Mouse (Mus musculus): ENCODE data around the gene Hspa2. TPM values are rescaled to one million over a fixed set of nuclear protein-coding genes. Genes with fewer than 3 reads are reported as not detected.
"Not testable (repeated sequence)": the region's sequence is repeated elsewhere in the genome, so short reads cannot be mapped to it uniquely, and the experiment has no call there.

Gene Hspa2
- polyA plus RNA-seq, 1 experiment from 2014 or later: 5.4 TPM

GRCm38 (mm10) chr12:76417433-76417854 is 13.5 kb downstream of the Hspa2 start, which contains the start of gene Ppp1r36:
TSS of gene Ppp1r36 (plus strand) at chr12:76417538.
- H3K4me1 ChIP-seq: peaks cover 10% of the 10 kb centered on the region
- peak within 1 kb of the TSS; percentile 69 for H3K27ac ChIP-seq (replicated peaks)
- peak within 1 kb of the TSS; percentile 56 for H3K4me3 ChIP-seq
- no peaks in the 10 kb centered on the region for H3K36me3 ChIP-seq (replicated peaks)
- peak; percentile 74 for DNase-seq (ENCODE audit: low spot score)
- WGBS: under 1% methylated on average over 37 of the region's 37 CpGs
- H3K9me3 ChIP-seq: peaks cover 6% of the 10 kb centered on the region
- peaks cover 28% of the 10 kb centered on the region for H3K27me3 ChIP-seq (replicated peaks; ENCODE audit: low read depth, poor library complexity, severe bottlenecking)

GRCm38 (mm10) chr12:76418346-76418745 is 14.4 kb downstream of the Hspa2 start:
- peaks cover 6% of the 10 kb centered on the region for H3K9me3 ChIP-seq
- DNase-seq (ENCODE audit: low spot score): no peak
- H3K4me3 ChIP-seq: no peak overlapping the region
- WGBS: 91% methylated on average over 5 of the region's 5 CpGs
- peaks cover 28% of the 10 kb centered on the region for H3K27me3 ChIP-seq (replicated peaks; ENCODE audit: low read depth, poor library complexity, severe bottlenecking)
- no peaks in the 10 kb centered on the region for H3K36me3 ChIP-seq (replicated peaks)
- H3K4me1 ChIP-seq: peaks cover 10% of the 10 kb centered on the region
- no peak overlapping the region for H3K27ac ChIP-seq (replicated peaks)

DNA sequence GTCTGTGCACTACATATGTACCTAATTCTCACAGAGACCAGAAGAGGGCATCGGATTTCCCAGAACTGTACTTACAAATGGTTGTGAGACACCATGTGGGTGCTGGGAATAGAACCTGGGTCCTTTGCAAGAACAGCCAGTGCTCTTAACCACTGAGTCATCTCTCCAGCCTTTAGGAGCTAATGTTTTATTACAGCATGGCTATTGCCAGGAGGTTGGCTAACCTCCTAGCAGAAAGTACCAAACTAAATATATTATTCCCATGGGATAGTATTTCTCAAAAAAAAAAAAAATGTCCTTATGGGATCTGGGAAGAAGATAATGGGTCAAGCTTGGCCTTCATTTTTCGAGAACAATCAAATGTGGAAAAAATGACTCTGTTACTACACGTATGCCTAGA is 21.3 kb downstream of the Hspa2 start:
- 91% methylated on average over 3 of the region's 3 CpGs for whole genome bisulfite sequencing
- H3K27ac ChIP-seq (replicated peaks): no peak overlapping the region

DNA sequence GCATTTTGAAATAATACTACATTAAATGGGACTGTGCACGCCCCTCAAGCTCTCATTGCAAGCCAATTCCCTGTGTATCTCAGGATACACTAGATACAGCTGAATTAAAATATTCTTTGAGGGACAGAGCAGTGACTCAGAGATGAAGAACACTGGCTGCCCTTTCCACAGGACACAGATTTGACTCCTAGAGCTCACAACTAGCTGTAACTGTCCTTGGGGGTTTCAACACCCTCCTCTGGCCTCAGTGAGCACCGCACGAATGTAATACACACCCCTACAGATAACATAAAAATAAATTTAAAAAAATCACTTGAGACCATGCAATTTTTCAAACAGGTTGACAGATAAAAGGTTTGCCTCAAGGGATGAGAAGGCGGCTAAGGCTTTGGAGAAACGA is 23.6 kb downstream of the Hspa2 start:
- H3K4me1 ChIP-seq: peaks cover 4% of the 10 kb centered on the region; the same call in 1 of the 2 replicates
- H3K27ac ChIP-seq (replicated peaks): no peak overlapping the region
- no peak overlapping the region for H3K4me3 ChIP-seq
- DNase-seq (ENCODE audit: low spot score): no peak
- 57% methylated on average over 5 of the region's 5 CpGs for WGBS
- H3K36me3 ChIP-seq (replicated peaks): no peaks in the 10 kb centered on the region
- H3K27me3 ChIP-seq (replicated peaks; ENCODE audit: low read depth, poor library complexity, severe bottlenecking): peaks cover 4% of the 10 kb centered on the region; the same call in 1 of the 2 replicates
- H3K9me3 ChIP-seq: no peaks in the 10 kb centered on the region

More for the DNA sequence above, 21.3 kb downstream of the Hspa2 start:
- no peaks in the 10 kb centered on the region for H3K36me3 ChIP-seq (replicated peaks)
- no peaks in the 10 kb centered on the region for H3K9me3 ChIP-seq
- no peak for DNase-seq (ENCODE audit: low spot score)
- H3K27me3 ChIP-seq (replicated peaks; ENCODE audit: low read depth, poor library complexity, severe bottlenecking): peaks cover 4% of the 10 kb centered on the region; the same call in 1 of the 2 replicates
- H3K4me3 ChIP-seq: no peak overlapping the region
- H3K4me1 ChIP-seq: peaks cover 4% of the 10 kb centered on the region; the same call in 1 of the 2 replicates

- Histone ChIP-seq H3K9me3 (no peaks in the 10 kb centered on the region), H3K4me1 (peaks cover 18% of the 10 kb centered on the region), H3K4me3 (no peak overlapping the region), H3K36me3 (replicated peaks) (no peaks in the 10 kb centered on the region), H3K27me3 (replicated peaks; ENCODE audit: low read depth, poor library complexity, severe bottlenecking) (peaks cover 28% of the 10 kb centered on the region), H3K27ac (replicated peaks) (no peak overlapping the region)
- no peak for DNase-seq (ENCODE audit: low spot score)
- WGBS: 64% methylated on average over 5 of the region's 5 CpGs
These were observed 27.0 kb downstream of the Hspa2 start for GRCm38 (mm10) chr12:76430879-76431406.

DNA sequence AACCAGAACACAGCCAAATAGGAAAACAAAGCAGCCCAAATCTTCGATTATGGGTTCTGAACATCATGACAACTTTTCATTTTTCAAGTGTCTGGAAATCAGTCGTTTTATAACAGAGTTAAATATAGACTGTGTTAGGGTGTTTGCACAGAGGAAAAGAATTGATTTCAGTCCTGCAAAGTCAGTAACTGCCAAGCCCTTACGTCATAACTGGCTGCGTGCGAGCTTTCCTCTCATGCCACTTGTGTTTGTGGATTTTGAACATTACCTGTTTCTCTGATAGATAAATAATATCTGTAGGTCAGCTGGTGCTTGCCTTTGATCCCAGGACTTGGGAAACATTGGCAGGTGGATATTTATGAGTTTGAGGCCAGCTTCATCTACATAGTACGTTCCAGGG is 27.5 kb downstream of the Hspa2 start:
- no peak overlapping the region for H3K4me3 ChIP-seq
- peaks cover 18% of the 10 kb centered on the region for H3K4me1 ChIP-seq
- peaks cover 32% of the 10 kb centered on the region for H3K27me3 ChIP-seq (replicated peaks; ENCODE audit: low read depth, poor library complexity, severe bottlenecking)
- H3K27ac ChIP-seq (replicated peaks): no peak overlapping the region
- DNase-seq (ENCODE audit: low spot score): no peak
- 90% methylated on average over 6 of the region's 6 CpGs for WGBS
- H3K36me3 ChIP-seq (replicated peaks): no peaks in the 10 kb centered on the region
- H3K9me3 ChIP-seq: no peaks in the 10 kb centered on the region

- 46% methylated on average over 7 of the region's 7 CpGs for WGBS
These were observed 30.1 kb downstream of the Hspa2 start for GRCm38 (mm10) chr12:76434111-76434510.

GRCm38 (mm10) chr12:76435084-76435483 is 31.1 kb downstream of the Hspa2 start:
- Histone ChIP-seq H3K36me3 (replicated peaks) (no peaks in the 10 kb centered on the region), H3K27ac (replicated peaks) (peak overlapping the region; percentile 67; the same call in 1 of the 2 replicates), H3K27me3 (replicated peaks; ENCODE audit: low read depth, poor library complexity, severe bottlenecking) (peaks cover 33% of the 10 kb centered on the region), H3K4me3 (peak overlapping the region; percentile 60), H3K4me1 (peaks cover 14% of the 10 kb centered on the region), H3K9me3 (no peaks in the 10 kb centered on the region)
- 2% methylated on average over 17 of the region's 17 CpGs for WGBS
- DNase-seq (ENCODE audit: low spot score): peak; percentile 36

More at GRCm38 (mm10) chr12:76434111-76434510, 30.1 kb downstream of the Hspa2 start:
- Histone ChIP-seq H3K27ac (replicated peaks) (no peak overlapping the region), H3K27me3 (replicated peaks; ENCODE audit: low read depth, poor library complexity, severe bottlenecking) (peaks cover 33% of the 10 kb centered on the region), H3K36me3 (replicated peaks) (no peaks in the 10 kb centered on the region), H3K9me3 (no peaks in the 10 kb centered on the region), H3K4me3 (no peak overlapping the region), H3K4me1 (peaks cover 14% of the 10 kb centered on the region)
- DNase-seq (ENCODE audit: low spot score): no peak

DNA sequence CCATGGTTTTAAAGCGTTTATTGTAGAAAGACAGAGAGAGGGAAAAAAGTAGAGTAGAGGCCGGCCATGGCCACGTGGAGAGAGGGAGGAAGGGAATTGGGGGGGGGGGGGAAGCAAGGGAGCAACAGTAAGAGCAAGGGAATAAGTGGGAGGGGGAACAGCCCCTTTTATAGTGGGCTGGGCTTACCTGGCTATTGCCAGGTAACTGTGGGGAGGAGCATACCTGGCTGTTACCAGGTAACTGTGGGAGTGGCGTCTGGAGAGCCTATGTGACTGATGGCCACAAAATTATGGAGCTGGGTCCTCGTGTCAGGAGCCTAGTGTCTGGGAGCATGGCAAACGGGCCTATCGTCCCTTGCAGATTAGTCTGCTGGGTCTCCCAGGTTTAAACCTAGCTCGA is 31.6 kb downstream of the Hspa2 start:
- DNase-seq (ENCODE audit: low spot score): no peak
- 32% methylated on average over 8 of the region's 8 CpGs for WGBS
- Histone ChIP-seq H3K9me3 (no peaks in the 10 kb centered on the region), H3K36me3 (replicated peaks) (no peaks in the 10 kb centered on the region), H3K27ac (replicated peaks) (no peak overlapping the region; the same call in 1 of the 2 replicates), H3K27me3 (replicated peaks; ENCODE audit: low read depth, poor library complexity, severe bottlenecking) (peaks cover 33% of the 10 kb centered on the region), H3K4me3 (peak overlapping the region; percentile 60), H3K4me1 (peaks cover 14% of the 10 kb centered on the region)

- WGBS: 83% methylated on average over 6 of the region's 6 CpGs
- not testable (repeated sequence) for H3K36me3 ChIP-seq (replicated peaks); H3K27me3 ChIP-seq (replicated peaks; ENCODE audit: low read depth, poor library complexity, severe bottlenecking); H3K27ac ChIP-seq (replicated peaks); H3K4me1 ChIP-seq; H3K9me3 ChIP-seq; H3K4me3 ChIP-seq; DNase-seq (ENCODE audit: low spot score)
These were observed 39.5 kb downstream of the Hspa2 start for GRCm38 (mm10) chr12:76443488-76443887.

DNA sequence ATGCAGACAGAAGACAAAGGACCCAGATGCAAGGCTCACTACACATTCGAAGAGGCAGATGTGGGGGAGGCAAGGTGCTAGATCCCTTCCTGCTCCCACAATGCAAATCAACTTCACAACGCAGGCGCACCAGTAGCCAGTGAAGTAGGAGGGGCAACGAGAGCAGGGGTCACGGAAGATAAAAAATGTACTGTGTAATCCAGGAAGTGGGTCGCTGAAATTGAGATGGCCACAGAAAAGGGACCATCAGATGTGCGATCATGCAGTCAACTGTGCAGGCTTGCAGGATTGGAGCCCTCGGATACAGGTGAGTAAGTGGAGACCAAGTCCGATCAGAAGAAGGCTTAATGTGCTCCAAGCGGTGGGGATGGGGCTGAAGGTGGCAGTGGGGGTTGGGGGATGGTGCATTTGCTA is 40.4 kb downstream of the Hspa2 start:
- H3K4me3 ChIP-seq: no peak overlapping the region
- H3K27me3 ChIP-seq (replicated peaks; ENCODE audit: low read depth, poor library complexity, severe bottlenecking): no peaks in the 10 kb centered on the region
- no peaks in the 10 kb centered on the region for H3K4me1 ChIP-seq
- H3K36me3 ChIP-seq (replicated peaks): no peaks in the 10 kb centered on the region
- 68% methylated on average over 10 of the region's 10 CpGs for WGBS
- no peaks in the 10 kb centered on the region for H3K9me3 ChIP-seq
- H3K27ac ChIP-seq (replicated peaks): no peak overlapping the region
- no peak for DNase-seq (ENCODE audit: low spot score)

- H3K36me3 ChIP-seq (replicated peaks): no peaks in the 10 kb centered on the region
- no peak overlapping the region for H3K4me3 ChIP-seq
- WGBS: 85% methylated on average over 6 of the region's 6 CpGs
- H3K27ac ChIP-seq (replicated peaks): no peak overlapping the region
- H3K27me3 ChIP-seq (replicated peaks; ENCODE audit: low read depth, poor library complexity, severe bottlenecking): no peaks in the 10 kb centered on the region
- no peaks in the 10 kb centered on the region for H3K9me3 ChIP-seq
- H3K4me1 ChIP-seq: no peaks in the 10 kb centered on the region
- no peak for DNase-seq (ENCODE audit: low spot score)
These were observed 40.9 kb downstream of the Hspa2 start for GRCm38 (mm10) chr12:76444862-76445261.

- H3K4me3 ChIP-seq: no peak overlapping the region
- H3K27ac ChIP-seq (replicated peaks): no peak overlapping the region
- no peaks in the 10 kb centered on the region for H3K4me1 ChIP-seq
- no peaks in the 10 kb centered on the region for H3K36me3 ChIP-seq (replicated peaks)
- no peaks in the 10 kb centered on the region for H3K27me3 ChIP-seq (replicated peaks; ENCODE audit: low read depth, poor library complexity, severe bottlenecking)
- no peaks in the 10 kb centered on the region for H3K9me3 ChIP-seq
- 94% methylated on average over 11 of the region's 11 CpGs for WGBS
- DNase-seq (ENCODE audit: low spot score): no peak
These were observed 42.2 kb downstream of the Hspa2 start for GRCm38 (mm10) chr12:76446201-76446600.
